Mouse (Mus musculus): ENCODE measurements at regions not wholly inside any gene's neighbourhood (a gene's known extent, or its start where the extent isn't known, plus 50 kb on each side); places are given as distances from the start of the nearest gene placed in this dataset.
"Not testable (repeated sequence)": the region's sequence is repeated elsewhere in the genome, so short reads cannot be mapped to it uniquely, and the experiment has no call there.

GRCm38 (mm10) chr3:79002173-79002848 lies 284.0 kb downstream of the Rapgef2 start:
- H3K27ac ChIP-seq, result no peak overlapping the region
- H3K36me3 ChIP-seq, result no peaks in the 10 kb centered on the region
- H3K27me3 ChIP-seq (replicated peaks), result no peaks in the 10 kb centered on the region
- H3K4me3 ChIP-seq (replicated peaks), result no peak overlapping the region
- H3K4me2 ChIP-seq, result no peak overlapping the region
- 74% methylated on average over 4 of the region's 4 CpGs for WGBS
- no peaks in the 10 kb centered on the region for H3K4me1 ChIP-seq
- ATAC-seq (ENCODE audit: insufficient read depth, low FRiP score, low read depth), result no peak
- no peak overlapping the region for H3K9ac ChIP-seq
- no peaks in the 10 kb centered on the region for H3K9me3 ChIP-seq

- Histone ChIP-seq H3K4me1 (no peaks in the 10 kb centered on the region), H3K9me3 (no peaks in the 10 kb centered on the region), H3K27ac (no peak overlapping the region), H3K9ac (no peak overlapping the region), H3K27me3 (replicated peaks) (no peaks in the 10 kb centered on the region), H3K4me2 (no peak overlapping the region), H3K4me3 (replicated peaks) (no peak overlapping the region), H3K36me3 (no peaks in the 10 kb centered on the region)
- WGBS, result 83% methylated on average over 4 of the region's 4 CpGs
- no peak for ATAC-seq (ENCODE audit: insufficient read depth, low FRiP score, low read depth)
Observed at GRCm38 (mm10) chr3:79001754-79002153, 284.6 kb downstream of the Rapgef2 start.

- Histone ChIP-seq H3K27ac (no peak overlapping the region), H3K36me3 (no peaks in the 10 kb centered on the region), H3K9me3 (no peaks in the 10 kb centered on the region), H3K27me3 (replicated peaks) (no peaks in the 10 kb centered on the region), H3K4me2 (no peak overlapping the region), H3K9ac (no peak overlapping the region), H3K4me3 (replicated peaks) (no peak overlapping the region), H3K4me1 (no peaks in the 10 kb centered on the region)
- ATAC-seq (ENCODE audit: insufficient read depth, low FRiP score, low read depth), result no peak
- WGBS, result 65% methylated on average over 2 of the region's 2 CpGs
Observed at GRCm38 (mm10) chr3:79000293-79000692, 286.0 kb downstream of the Rapgef2 start.

- Histone ChIP-seq H3K4me3 (replicated peaks) (no peak overlapping the region), H3K9ac (no peak overlapping the region), H3K9me3 (no peaks in the 10 kb centered on the region), H3K27me3 (replicated peaks) (no peaks in the 10 kb centered on the region), H3K36me3 (no peaks in the 10 kb centered on the region), H3K4me2 (no peak overlapping the region), H3K4me1 (no peaks in the 10 kb centered on the region), H3K27ac (no peak overlapping the region)
- WGBS, result 73% methylated on average over 3 of the region's 3 CpGs
- no peak for ATAC-seq (ENCODE audit: insufficient read depth, low FRiP score, low read depth)
Observed at GRCm38 (mm10) chr3:78999803-79000202, 286.5 kb downstream of the Rapgef2 start.

- H3K27me3 ChIP-seq (replicated peaks), result no peaks in the 10 kb centered on the region
- H3K27ac ChIP-seq, result no peak overlapping the region
- ATAC-seq (ENCODE audit: insufficient read depth, low FRiP score, low read depth), result no peak
- no peak overlapping the region for H3K4me2 ChIP-seq
- H3K4me3 ChIP-seq (replicated peaks), result no peak overlapping the region
- no peaks in the 10 kb centered on the region for H3K4me1 ChIP-seq
- no peaks in the 10 kb centered on the region for H3K36me3 ChIP-seq
- no peaks in the 10 kb centered on the region for H3K9me3 ChIP-seq
- no peak overlapping the region for H3K9ac ChIP-seq
- WGBS, result 61% methylated on average over 2 of the region's 2 CpGs
Observed at GRCm38 (mm10) chr3:78988120-78988519, 298.2 kb downstream of the Rapgef2 start.

GRCm38 (mm10) chr3:78986726-78987125 lies 299.6 kb downstream of the Rapgef2 start:
- H3K27ac ChIP-seq, result no peak overlapping the region
- no peaks in the 10 kb centered on the region for H3K9me3 ChIP-seq
- no peak overlapping the region for H3K4me3 ChIP-seq (replicated peaks)
- no peak overlapping the region for H3K9ac ChIP-seq
- 67% methylated on average over 7 of the region's 7 CpGs for WGBS
- no peak for ATAC-seq (ENCODE audit: insufficient read depth, low FRiP score, low read depth)
- H3K4me2 ChIP-seq, result no peak overlapping the region
- no peaks in the 10 kb centered on the region for H3K27me3 ChIP-seq (replicated peaks)
- H3K4me1 ChIP-seq, result no peaks in the 10 kb centered on the region
- no peaks in the 10 kb centered on the region for H3K36me3 ChIP-seq

GRCm38 (mm10) chr3:78981057-78981456 lies 305.3 kb downstream of the Rapgef2 start:
- Histone ChIP-seq H3K4me3 (replicated peaks) (no peak overlapping the region), H3K9me3 (no peaks in the 10 kb centered on the region), H3K27me3 (replicated peaks) (no peaks in the 10 kb centered on the region), H3K4me2 (no peak overlapping the region), H3K9ac (no peak overlapping the region), H3K27ac (no peak overlapping the region), H3K4me1 (no peaks in the 10 kb centered on the region), H3K36me3 (no peaks in the 10 kb centered on the region)
- peak; percentile 35; the same call in 1 of the 2 replicates for ATAC-seq (ENCODE audit: insufficient read depth, low FRiP score, low read depth)
- WGBS, result 91% methylated on average over 3 of the region's 3 CpGs

GRCm38 (mm10) chr3:78978781-78979180 lies 307.5 kb downstream of the Rapgef2 start:
- no peak for ATAC-seq (ENCODE audit: insufficient read depth, low FRiP score, low read depth)
- no peaks in the 10 kb centered on the region for H3K4me1 ChIP-seq

GRCm38 (mm10) chr3:78966683-78967549 lies 319.4 kb downstream of the Rapgef2 start:
- not testable (repeated sequence) for H3K27me3 ChIP-seq (replicated peaks); H3K27ac ChIP-seq; H3K36me3 ChIP-seq; H3K9ac ChIP-seq; H3K4me1 ChIP-seq; H3K9me3 ChIP-seq
- Histone ChIP-seq H3K4me3 (replicated peaks) (peak overlapping the region; percentile 46), H3K4me2 (peak overlapping the region; percentile 72)
- peak; percentile 80 for ATAC-seq (ENCODE audit: insufficient read depth, low FRiP score, low read depth)
- WGBS, result 4% methylated on average over 43 of the region's 57 CpGs

More at GRCm38 (mm10) chr3:78978781-78979180, 307.5 kb downstream of the Rapgef2 start:
- Histone ChIP-seq H3K27ac (no peak overlapping the region), H3K4me3 (replicated peaks) (no peak overlapping the region), H3K27me3 (replicated peaks) (no peaks in the 10 kb centered on the region), H3K36me3 (no peaks in the 10 kb centered on the region), H3K4me2 (no peak overlapping the region), H3K9ac (no peak overlapping the region), H3K9me3 (no peaks in the 10 kb centered on the region)
- WGBS, result 75% methylated on average over 4 of the region's 4 CpGs

GRCm38 (mm10) chr3:78964231-78964858 lies 322.0 kb downstream of the Rapgef2 start:
- 79% methylated on average over 9 of the region's 9 CpGs for WGBS
- Histone ChIP-seq H3K36me3 (no peaks in the 10 kb centered on the region), H3K4me1 (no peaks in the 10 kb centered on the region), H3K9ac (no peak overlapping the region), H3K9me3 (no peaks in the 10 kb centered on the region), H3K4me3 (replicated peaks) (no peak overlapping the region), H3K27ac (no peak overlapping the region), H3K27me3 (replicated peaks) (no peaks in the 10 kb centered on the region), H3K4me2 (no peak overlapping the region)
- no peak for ATAC-seq (ENCODE audit: insufficient read depth, low FRiP score, low read depth)

GRCm38 (mm10) chr3:78958781-78959180 lies 327.5 kb downstream of the Rapgef2 start:
- 26% methylated on average over 1 of the region's 1 CpGs for WGBS
- Histone ChIP-seq H3K27ac (no peak overlapping the region), H3K4me2 (no peak overlapping the region), H3K9ac (no peak overlapping the region), H3K4me1 (no peaks in the 10 kb centered on the region), H3K4me3 (replicated peaks) (no peak overlapping the region), H3K36me3 (no peaks in the 10 kb centered on the region), H3K27me3 (replicated peaks) (no peaks in the 10 kb centered on the region), H3K9me3 (no peaks in the 10 kb centered on the region)
- peak; percentile 18; the same call in 1 of the 2 replicates for ATAC-seq (ENCODE audit: insufficient read depth, low FRiP score, low read depth)

- no peak for ATAC-seq (ENCODE audit: insufficient read depth, low FRiP score, low read depth)
- Histone ChIP-seq H3K4me3 (replicated peaks) (no peak overlapping the region), H3K4me2 (no peak overlapping the region), H3K36me3 (no peaks in the 10 kb centered on the region), H3K27me3 (replicated peaks) (no peaks in the 10 kb centered on the region), H3K9me3 (no peaks in the 10 kb centered on the region), H3K27ac (no peak overlapping the region), H3K9ac (no peak overlapping the region), H3K4me1 (no peaks in the 10 kb centered on the region)
- WGBS, result 72% methylated on average over 7 of the region's 7 CpGs
Observed at GRCm38 (mm10) chr3:78955364-78955763, 331.0 kb downstream of the Rapgef2 start.

All from stomach, embryonic 15.5 days (tissue).